Mouse (Mus musculus) MEL (cell line): Measurements from ENCODE around the gene Glo1.

ENCODE experiments used
- CHD2 ChIP-seq: IDR thresholded peaks from 2 replicates; pipeline ENCODE4 v1.6.1; 2011; ENCODE audit warnings: low read length, improper control_type of control experiment
- CTCF ChIP-seq, 3 experiments: IDR thresholded peaks in 2 of 3; conservative IDR thresholded peaks in 1 of 3; 2 replicates each; pipeline ENCODE4 v1.5.1; 2011 to 2012; ENCODE audit warnings: low read length in 3 of 3, low read depth in 2 of 3, mild to moderate bottlenecking in 2 of 3, improper control_type of control experiment in 1 of 3, inconsistent platforms in 1 of 3, mixed read lengths in 1 of 3, moderate library complexity in 1 of 3; ENCODE audit not compliant: control insufficient read depth in 1 of 3, insufficient read depth in 1 of 3, poor library complexity in 1 of 3, severe bottlenecking in 1 of 3
- E2F4 ChIP-seq: IDR thresholded peaks from 2 replicates; pipeline ENCODE4 v1.6.1; 2011; ENCODE audit warnings: low read depth, low read length, improper control_type of control experiment, borderline replicate concordance
- EP300 ChIP-seq, 2 experiments: IDR thresholded peaks; 2 replicates each; pipeline ENCODE4 v1.6.1; 2011; ENCODE audit warnings: improper control_type of control experiment in 2 of 2, low read length in 2 of 2, low read depth in 1 of 2, mild to moderate bottlenecking in 1 of 2
- GATA1 ChIP-seq: IDR thresholded peaks from 2 replicates; pipeline ENCODE4 v1.6.1; 2011; ENCODE audit warnings: low read depth, low read length, improper control_type of control experiment
- HCFC1 ChIP-seq: IDR thresholded peaks from 2 replicates; pipeline ENCODE4 v1.6.1; 2012; ENCODE audit warnings: low read depth, mild to moderate bottlenecking, inconsistent platforms, low read length, improper control_type of control experiment, moderate library complexity
- MAZ ChIP-seq: IDR thresholded peaks from 2 replicates; pipeline ENCODE4 v1.6.1; 2012; ENCODE audit warnings: low read depth, mild to moderate bottlenecking, inconsistent platforms, low read length, improper control_type of control experiment
- POLR2A ChIP-seq, 2 experiments: IDR thresholded peaks; 2 replicates each; pipeline ENCODE4 v1.6.1; 2011 to 2012; ENCODE audit warnings: low read length in 2 of 2, mild to moderate bottlenecking in 2 of 2, control low read depth in 1 of 2, improper control_type of control experiment in 1 of 2, low read depth in 1 of 2, moderate library complexity in 1 of 2; ENCODE audit not compliant: control insufficient read depth in 1 of 2, insufficient read depth in 1 of 2, poor library complexity in 1 of 2
- POLR2AphosphoS5 ChIP-seq: IDR thresholded peaks from 2 replicates; pipeline ENCODE4 v1.6.1; 2012; ENCODE audit warnings: low read depth, borderline replicate concordance, mild to moderate bottlenecking, inconsistent platforms, low read length, moderate library complexity, mixed read lengths
- TBP ChIP-seq: IDR thresholded peaks from 2 replicates; pipeline ENCODE4 v1.8.0; 2011; ENCODE audit warnings: low read depth, low read length, improper control_type of control experiment
- TCF12 ChIP-seq: IDR thresholded peaks from 2 replicates; pipeline ENCODE4 v1.6.1; 2014; ENCODE audit warnings: low read depth, mild to moderate bottlenecking, inconsistent platforms, low read length, improper control_type of control experiment, moderate library complexity
- UBTF ChIP-seq: IDR thresholded peaks from 2 replicates; pipeline ENCODE4 v1.6.1; 2012; ENCODE audit warnings: low read depth, mild to moderate bottlenecking, inconsistent platforms, low read length, improper control_type of control experiment, moderate library complexity, borderline replicate concordance; ENCODE audit not compliant: insufficient read depth
- USF1 ChIP-seq: IDR thresholded peaks from 2 replicates; pipeline ENCODE4 v1.6.1; 2014; ENCODE audit warnings: low read depth, mild to moderate bottlenecking, inconsistent platforms, low read length, improper control_type of control experiment, moderate library complexity
- ZC3H11A ChIP-seq: IDR thresholded peaks from 2 replicates; pipeline ENCODE4 v1.6.1; 2012; ENCODE audit warnings: low read depth, mild to moderate bottlenecking, inconsistent platforms, low read length, improper control_type of control experiment

DNA sequence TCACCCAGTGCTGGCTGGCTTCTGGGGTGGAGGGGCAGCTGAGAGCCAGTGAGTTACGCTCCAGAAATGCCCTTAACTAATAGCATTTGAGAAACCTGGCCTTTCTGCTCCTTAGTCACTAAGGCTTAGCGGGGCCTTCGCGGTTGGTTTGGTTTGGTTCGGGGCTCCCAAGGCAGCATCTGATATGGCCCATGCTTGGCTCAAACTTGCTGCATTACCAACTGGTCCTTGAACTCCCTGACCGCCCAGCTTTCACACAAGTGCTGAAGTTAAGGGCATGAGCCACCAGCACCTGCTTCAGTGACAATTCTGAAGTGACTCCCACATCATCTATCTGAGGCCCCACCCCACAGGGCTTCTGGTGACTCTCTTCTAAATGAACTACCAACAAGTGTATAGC, 22.4 kb downstream of the Glo1 start:
- TF ChIP-seq GATA1 (no peak), USF1 (no peak), CTCF (IDR thresholded peaks at IDR 0.05 in 2 of 3, conservative IDR thresholded peaks at IDR 0.05 in 1 of 3; ENCODE audit: control insufficient read depth in 1 of 3, insufficient read depth in 1 of 3, low read depth in 2 of 3, low read length in 3 of 3, poor library complexity in 1 of 3, severe bottlenecking in 1 of 3) (no peak), TBP (no peak), E2F4 (no peak), ZC3H11A (no peak), POLR2A (IDR thresholded peaks at IDR 0.05; ENCODE audit: control insufficient read depth in 1 of 2, insufficient read depth in 1 of 2, low read depth in 1 of 2, low read length in 2 of 2, poor library complexity in 1 of 2) (no peak), EP300 (IDR thresholded peaks at IDR 0.05; ENCODE audit: low read depth in 1 of 2, low read length in 2 of 2) (no peak), HCFC1 (no peak), CHD2 (no peak), POLR2AphosphoS5 (no peak), TCF12 (no peak), MAZ (no peak), UBTF (no peak)
